Mouse (Mus musculus) liver, embryonic 12.5 days (tissue): ENCODE results near the gene Tmem208. TPM values are rescaled to one million over a fixed set of nuclear protein-coding genes. Genes with fewer than 3 reads are reported as not detected.

Experiments
- ATAC-seq: fragments of 200-750 bp; cut with Nextera tagmentation; 2 replicates; pipeline ENCODE4 v1.8.0; 2017; ENCODE audit warnings: moderate number of reproducible peaks, mild to moderate bottlenecking, moderate library complexity
- H3K27ac ChIP-seq: fragments of 300-500 bp; sonication (generic); 2 replicates; pipeline ENCODE4 v1.5.1; 2016; ENCODE audit warnings: mild to moderate bottlenecking
- H3K27me3 ChIP-seq: fragments of 300-500 bp; sonication (generic); replicated peaks from 2 replicates; pipeline ENCODE4 v1.6.1; 2016; ENCODE audit warnings: mild to moderate bottlenecking, moderate library complexity
- H3K36me3 ChIP-seq: fragments of 300-500 bp; sonication (generic); 2 replicates; pipeline ENCODE4 v1.6.1; 2016; ENCODE audit warnings: mild to moderate bottlenecking, moderate library complexity
- H3K4me1 ChIP-seq: fragments of 300-500 bp; sonication (generic); 2 replicates; pipeline ENCODE4 v1.6.1; 2016
- H3K4me2 ChIP-seq: fragments of 300-500 bp; sonication (generic); 2 replicates; pipeline ENCODE4 v1.6.1; 2016; ENCODE audit warnings: mild to moderate bottlenecking, moderate library complexity
- H3K4me3 ChIP-seq: fragments of 300-500 bp; sonication (generic); 2 replicates; pipeline ENCODE4 v1.5.1; 2016; ENCODE audit warnings: mild to moderate bottlenecking, moderate library complexity
- H3K9ac ChIP-seq: fragments of 300-500 bp; sonication (generic); 2 replicates; pipeline ENCODE4 v1.6.1; 2016; ENCODE audit warnings: mild to moderate bottlenecking, moderate library complexity
- H3K9me3 ChIP-seq: fragments of 300-500 bp; sonication (generic); replicated peaks from 2 replicates; pipeline ENCODE4 v1.6.1; 2016; ENCODE audit warnings: mild to moderate bottlenecking, moderate library complexity
- WGBS: fragments of 180-500 bp; shearing (Covaris S2); methylation state at CpG from one replicate; pipeline ENCODE4 v1.1.7; 2016; ENCODE audit not compliant: insufficient replicate concordance; 5-methylcytosine and 5-hydroxymethylcytosine counted together
- polyA plus RNA-seq: library from polyadenylated mRNA; unstranded; fragments of >200 nt; fragmentation: Nextera tagmentation; extraction: Ambion mirVana; gene quantifications from 2 replicates; pipeline ENCODE4 v1.2.1, GENCODE M21; 2016

Gene Tmem208
- polyA plus RNA-seq, 1 experiment from 2014 or later, result 109 TPM

GRCm38 (mm10) chr8:105332523-105332922 is 6.4 kb downstream of the Tmem208 start:
- 0 out of 2 replicates have a peak overlapping the region, but pooled peaks have one; percentile 32 for H3K27ac ChIP-seq
- no peak overlapping the region for H3K4me3 ChIP-seq
- ATAC-seq, result no peak
- no peaks in the 10 kb centered on the region for H3K9me3 ChIP-seq
- no peaks in the 10 kb centered on the region for H3K27me3 ChIP-seq
- WGBS, result 72% methylated on average over 2 of the region's 2 CpGs
- H3K9ac ChIP-seq, result no peak overlapping the region
- H3K4me1 ChIP-seq, result peaks cover 9% of the 10 kb centered on the region
- H3K36me3 ChIP-seq, result peaks cover 98% of the 10 kb centered on the region
- no peak overlapping the region for H3K4me2 ChIP-seq

GRCm38 (mm10) chr8:105336373-105337130 is 10.4 kb downstream of the Tmem208 start:
- Histone ChIP-seq H3K4me1 (peaks cover 44% of the 10 kb centered on the region), H3K9me3 (no peaks in the 10 kb centered on the region), H3K27me3 (no peaks in the 10 kb centered on the region), H3K4me2 (no peak overlapping the region), H3K27ac (no peak overlapping the region), H3K36me3 (peaks cover 63% of the 10 kb centered on the region), H3K9ac (no peak overlapping the region), H3K4me3 (no peak overlapping the region)
- no peak for ATAC-seq
- 83% methylated on average over 31 of the region's 32 CpGs for WGBS

GRCm38 (mm10) chr8:105338992-105339391 is 12.8 kb downstream of the Tmem208 start:
- H3K27ac ChIP-seq, result peak overlapping the region; percentile 26; the same call in 1 of the 2 replicates
- no peak overlapping the region for H3K4me3 ChIP-seq
- H3K36me3 ChIP-seq, result peaks cover 39% of the 10 kb centered on the region
- WGBS, result 11% methylated on average over 4 of the region's 4 CpGs
- H3K4me2 ChIP-seq, result peak overlapping the region; percentile 5; the same call in 1 of the 2 replicates
- H3K27me3 ChIP-seq, result no peaks in the 10 kb centered on the region
- no peaks in the 10 kb centered on the region for H3K9me3 ChIP-seq
- no peak for ATAC-seq
- H3K9ac ChIP-seq, result no peak overlapping the region
- peaks cover 60% of the 10 kb centered on the region for H3K4me1 ChIP-seq

GRCm38 (mm10) chr8:105339886-105340635 is 13.9 kb downstream of the Tmem208 start:
- H3K36me3 ChIP-seq, result peaks cover 28% of the 10 kb centered on the region
- H3K27ac ChIP-seq, result peak overlapping the region; percentile 59
- peaks cover 7% of the 10 kb centered on the region; the same call in 1 of the 2 replicates for H3K27me3 ChIP-seq
- 18% methylated on average over 6 of the region's 6 CpGs for WGBS
- H3K4me1 ChIP-seq, result peaks cover 71% of the 10 kb centered on the region
- H3K9me3 ChIP-seq, result no peaks in the 10 kb centered on the region
- H3K4me3 ChIP-seq, result no peak overlapping the region
- H3K9ac ChIP-seq, result peak overlapping the region; percentile 23; the same call in 1 of the 2 replicates
- peak; percentile 73 for ATAC-seq
- peak overlapping the region; percentile 25; the same call in 1 of the 2 replicates for H3K4me2 ChIP-seq

- H3K4me2 ChIP-seq, result no peak overlapping the region
Measured at GRCm38 (mm10) chr8:105341399-105341798, 15.2 kb downstream of the Tmem208 start.

GRCm38 (mm10) chr8:105342768-105343167 is 16.6 kb downstream of the Tmem208 start:
- 51% methylated on average over 4 of the region's 4 CpGs for WGBS
- no peak overlapping the region for H3K4me2 ChIP-seq
- peaks cover under 1% of the 10 kb centered on the region; the same call in 1 of the 2 replicates for H3K36me3 ChIP-seq
- ATAC-seq, result no peak
- no peak overlapping the region for H3K27ac ChIP-seq
- no peak overlapping the region for H3K4me3 ChIP-seq
- H3K9ac ChIP-seq, result no peak overlapping the region
- H3K4me1 ChIP-seq, result peaks cover 92% of the 10 kb centered on the region
- peaks cover 34% of the 10 kb centered on the region for H3K27me3 ChIP-seq
- no peaks in the 10 kb centered on the region for H3K9me3 ChIP-seq

More at GRCm38 (mm10) chr8:105341399-105341798, 15.2 kb downstream of the Tmem208 start:
- WGBS, result 62% methylated on average over 8 of the region's 8 CpGs
- peaks cover 15% of the 10 kb centered on the region for H3K36me3 ChIP-seq
- H3K4me3 ChIP-seq, result no peak overlapping the region
- H3K9me3 ChIP-seq, result no peaks in the 10 kb centered on the region
- H3K4me1 ChIP-seq, result peaks cover 84% of the 10 kb centered on the region
- no peak overlapping the region; the same call in 1 of the 2 replicates for H3K27ac ChIP-seq
- no peak for ATAC-seq
- peaks cover 20% of the 10 kb centered on the region for H3K27me3 ChIP-seq
- H3K9ac ChIP-seq, result no peak overlapping the region

- no peaks in the 10 kb centered on the region for H3K36me3 ChIP-seq
- no peak overlapping the region for H3K4me3 ChIP-seq
- H3K27ac ChIP-seq, result no peak overlapping the region
- H3K27me3 ChIP-seq, result peaks cover 46% of the 10 kb centered on the region
- peaks cover 91% of the 10 kb centered on the region for H3K4me1 ChIP-seq
- no peak overlapping the region for H3K4me2 ChIP-seq
- WGBS, result 69% methylated on average over 8 of the region's 8 CpGs
- H3K9me3 ChIP-seq, result no peaks in the 10 kb centered on the region
- no peak overlapping the region; the same call in 1 of the 2 replicates for H3K9ac ChIP-seq
- ATAC-seq, result no peak
Measured at GRCm38 (mm10) chr8:105343791-105344574, 17.8 kb downstream of the Tmem208 start.

- Histone ChIP-seq H3K4me3 (no peak overlapping the region), H3K27ac (peak overlapping the region; percentile 38; the same call in 1 of the 2 replicates), H3K4me2 (peak overlapping the region; percentile 98), H3K36me3 (no peaks in the 10 kb centered on the region), H3K4me1 (peaks cover 82% of the 10 kb centered on the region), H3K27me3 (peaks cover 59% of the 10 kb centered on the region), H3K9ac (no peak overlapping the region), H3K9me3 (no peaks in the 10 kb centered on the region)
- WGBS, result 20% methylated on average over 7 of the region's 7 CpGs
- no peak for ATAC-seq
Measured at GRCm38 (mm10) chr8:105345061-105345975, 19.2 kb downstream of the Tmem208 start.

- peak overlapping the region; percentile 77 for H3K9ac ChIP-seq
- H3K4me2 ChIP-seq, result peak overlapping the region; percentile 98
- H3K4me3 ChIP-seq, result peak overlapping the region; percentile 70
- H3K27me3 ChIP-seq, result peaks cover 74% of the 10 kb centered on the region
- H3K4me1 ChIP-seq, result peaks cover 69% of the 10 kb centered on the region
- no peaks in the 10 kb centered on the region for H3K36me3 ChIP-seq
- H3K27ac ChIP-seq, result peak overlapping the region; percentile 74
- no peaks in the 10 kb centered on the region for H3K9me3 ChIP-seq
- WGBS, result 9% methylated on average over 34 of the region's 34 CpGs
- no peak; the same call in 1 of the 2 replicates for ATAC-seq
Measured at GRCm38 (mm10) chr8:105346611-105347427, 20.7 kb downstream of the Tmem208 start.
